Mouse (Mus musculus): ENCODE measurements around the gene Phldb3. TPM values are rescaled to one million over a fixed set of nuclear protein-coding genes. Genes with fewer than 3 reads are reported as not detected.

The Phldb3 gene
- polyA plus RNA-seq, 1 experiment from 2014 or later = not detected

DNA sequence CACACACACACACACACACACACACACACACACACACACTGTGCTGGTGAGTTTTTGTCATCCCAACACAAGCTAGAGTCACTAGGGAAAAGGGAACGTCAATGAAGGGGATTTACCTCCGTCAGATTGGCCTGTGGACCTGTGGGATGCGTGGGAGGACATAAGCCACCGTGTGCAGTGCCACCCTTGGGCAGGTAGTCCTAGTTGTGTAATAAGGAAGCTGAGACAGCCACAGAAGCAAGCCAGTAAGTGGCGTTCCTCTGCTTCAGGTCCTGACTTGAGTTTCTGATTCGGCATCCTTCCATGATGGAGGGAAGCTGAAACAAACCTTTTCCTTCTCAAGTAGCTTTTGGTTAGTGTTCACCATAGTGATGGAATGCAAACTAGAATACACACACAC, 33.9 kb downstream of the Phldb3 start:
- no peak overlapping the region for H3K4me3 ChIP-seq
- 86% methylated on average over 6 of the region's 6 CpGs for WGBS

DNA sequence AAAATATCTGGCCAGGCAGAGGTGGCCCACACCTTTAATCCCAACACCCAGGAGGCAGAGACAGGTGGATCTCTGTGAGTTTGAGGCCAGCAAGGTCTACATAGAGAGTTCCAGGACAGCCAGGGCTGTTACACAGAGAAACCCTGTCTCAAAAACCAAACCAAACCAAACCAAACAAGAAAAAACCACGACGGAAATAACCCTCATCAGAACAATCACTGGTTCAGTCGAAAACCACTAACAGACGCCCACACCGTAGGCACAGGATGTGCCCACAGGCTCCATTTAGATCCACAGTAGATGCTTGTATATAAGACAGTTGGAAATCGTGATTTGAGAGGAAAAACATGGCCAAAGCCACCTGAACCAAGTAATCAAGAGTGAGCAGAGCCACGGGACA, 34.4 kb downstream of the Phldb3 start:
- no peak for DNase-seq (ENCODE audit: low spot score)
- Histone ChIP-seq H3K27me3 (replicated peaks; ENCODE audit: low read depth, poor library complexity, severe bottlenecking) (peaks cover 22% of the 10 kb centered on the region), H3K36me3 (replicated peaks) (no peaks in the 10 kb centered on the region), H3K27ac (replicated peaks) (no peak overlapping the region), H3K4me3 (no peak overlapping the region), H3K4me1 (no peaks in the 10 kb centered on the region), H3K9me3 (no peaks in the 10 kb centered on the region)
- WGBS = 77% methylated on average over 7 of the region's 7 CpGs

More for the DNA sequence above, 33.9 kb downstream of the Phldb3 start:
- Histone ChIP-seq H3K36me3 (replicated peaks) (no peaks in the 10 kb centered on the region), H3K4me1 (no peaks in the 10 kb centered on the region), H3K27ac (replicated peaks) (no peak overlapping the region), H3K9me3 (no peaks in the 10 kb centered on the region), H3K27me3 (replicated peaks; ENCODE audit: low read depth, poor library complexity, severe bottlenecking) (peaks cover 27% of the 10 kb centered on the region)
- DNase-seq (ENCODE audit: low spot score) = no peak

- Histone ChIP-seq H3K4me3 (no peak overlapping the region), H3K4me1 (no peaks in the 10 kb centered on the region), H3K36me3 (replicated peaks) (no peaks in the 10 kb centered on the region), H3K27ac (replicated peaks) (no peak overlapping the region), H3K27me3 (replicated peaks; ENCODE audit: low read depth, poor library complexity, severe bottlenecking) (peaks cover 8% of the 10 kb centered on the region), H3K9me3 (no peaks in the 10 kb centered on the region)
- no peak for DNase-seq (ENCODE audit: low spot score)
- WGBS = 82% methylated on average over 7 of the region's 7 CpGs
Measured at GRCm38 (mm10) chr7:24646486-24646885, 35.9 kb downstream of the Phldb3 start.

GRCm38 (mm10) chr7:24653681-24654080, 43.1 kb downstream of the Phldb3 start:
- 28% methylated on average over 7 of the region's 7 CpGs for WGBS
- Histone ChIP-seq H3K4me1 (no peaks in the 10 kb centered on the region), H3K4me3 (no peak overlapping the region), H3K36me3 (replicated peaks) (no peaks in the 10 kb centered on the region), H3K27me3 (replicated peaks; ENCODE audit: low read depth, poor library complexity, severe bottlenecking) (no peaks in the 10 kb centered on the region), H3K27ac (replicated peaks) (no peak overlapping the region), H3K9me3 (no peaks in the 10 kb centered on the region)
- peak; percentile 70 for DNase-seq (ENCODE audit: low spot score)

DNA sequence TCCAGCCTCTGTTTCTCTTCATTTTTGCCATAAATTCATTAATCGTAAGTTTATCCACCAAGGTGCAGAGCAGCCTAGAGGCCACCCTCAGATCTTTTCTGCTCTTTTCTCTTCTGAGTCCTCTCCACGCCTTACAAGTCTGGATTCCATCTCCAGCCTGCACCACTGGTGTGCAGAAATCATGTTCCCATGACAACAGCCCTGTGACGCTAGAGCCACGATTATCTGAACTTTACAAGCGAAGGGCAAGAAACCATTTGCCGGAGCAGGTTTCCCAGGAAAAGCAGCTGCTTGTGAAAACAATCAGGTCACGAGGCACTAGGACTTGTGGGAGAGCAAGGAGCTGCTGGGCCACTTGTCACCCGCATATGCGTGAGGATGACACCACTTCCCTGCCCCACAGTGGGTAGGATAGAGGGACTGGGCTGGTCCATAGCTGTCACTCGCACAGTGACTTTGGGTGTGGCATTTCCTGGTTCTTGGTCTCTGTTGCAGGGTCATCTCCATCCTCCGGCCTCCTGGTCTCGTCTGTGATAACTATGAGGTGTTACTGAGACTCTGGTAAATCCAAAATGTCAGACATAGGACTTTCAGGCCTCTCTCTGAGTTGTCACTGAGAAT, 49.3 kb downstream of the Phldb3 start:
- no peak for DNase-seq (ENCODE audit: low spot score)
- H3K36me3 ChIP-seq (replicated peaks) = no peaks in the 10 kb centered on the region
- WGBS = 79% methylated on average over 12 of the region's 12 CpGs

GRCm38 (mm10) chr7:24661118-24661904, 50.7 kb downstream of the Phldb3 start:
- Histone ChIP-seq H3K27ac (replicated peaks) (no peak overlapping the region), H3K27me3 (replicated peaks; ENCODE audit: low read depth, poor library complexity, severe bottlenecking) (no peaks in the 10 kb centered on the region), H3K4me1 (0 out of 2 replicates have a peak, but pooled peaks cover 3% of the 10 kb centered on the region), H3K4me3 (no peak overlapping the region), H3K9me3 (no peaks in the 10 kb centered on the region), H3K36me3 (replicated peaks) (no peaks in the 10 kb centered on the region)
- DNase-seq (ENCODE audit: low spot score) = no peak
- 71% methylated on average over 17 of the region's 17 CpGs for WGBS

More for the DNA sequence above, 49.3 kb downstream of the Phldb3 start:
- Histone ChIP-seq H3K4me3 (no peak overlapping the region), H3K4me1 (0 out of 2 replicates have a peak, but pooled peaks cover 3% of the 10 kb centered on the region), H3K9me3 (no peaks in the 10 kb centered on the region), H3K27me3 (replicated peaks; ENCODE audit: low read depth, poor library complexity, severe bottlenecking) (no peaks in the 10 kb centered on the region), H3K27ac (replicated peaks) (no peak overlapping the region)

- Histone ChIP-seq H3K36me3 (replicated peaks) (no peaks in the 10 kb centered on the region), H3K4me1 (0 out of 2 replicates have a peak, but pooled peaks cover 3% of the 10 kb centered on the region), H3K9me3 (no peaks in the 10 kb centered on the region), H3K4me3 (no peak overlapping the region), H3K27ac (replicated peaks) (no peak overlapping the region), H3K27me3 (replicated peaks; ENCODE audit: low read depth, poor library complexity, severe bottlenecking) (no peaks in the 10 kb centered on the region)
- peak; percentile 78 for DNase-seq (ENCODE audit: low spot score)
- 19% methylated on average over 8 of the region's 8 CpGs for WGBS
Measured at GRCm38 (mm10) chr7:24662575-24662974, 52.0 kb downstream of the Phldb3 start.

DNA sequence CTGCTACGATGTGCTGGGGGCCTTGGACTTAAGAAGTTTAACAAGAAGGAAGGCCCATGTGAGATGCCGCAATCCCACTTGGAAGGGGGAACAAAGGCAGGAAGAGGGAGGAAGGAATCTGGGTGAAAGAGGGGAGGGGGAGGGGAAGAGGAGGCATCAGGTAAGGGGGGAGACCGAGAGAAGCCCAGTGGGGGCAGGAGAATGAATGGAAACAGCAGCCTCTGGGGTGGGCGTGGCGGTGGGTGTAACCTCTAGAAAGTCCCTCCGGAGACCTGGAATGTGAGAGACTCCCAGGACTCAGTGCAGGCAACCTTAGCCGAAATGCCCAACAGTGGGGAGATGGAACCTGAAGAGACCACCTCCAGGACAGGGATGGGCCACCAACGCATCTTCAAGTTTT, 53.7 kb downstream of the Phldb3 start:
- no peak overlapping the region for H3K27ac ChIP-seq (replicated peaks)
- no peak for DNase-seq (ENCODE audit: low spot score)
- H3K36me3 ChIP-seq (replicated peaks) = no peaks in the 10 kb centered on the region
- H3K9me3 ChIP-seq = no peaks in the 10 kb centered on the region
- H3K27me3 ChIP-seq (replicated peaks; ENCODE audit: low read depth, poor library complexity, severe bottlenecking) = no peaks in the 10 kb centered on the region
- 0 out of 2 replicates have a peak, but pooled peaks cover 3% of the 10 kb centered on the region for H3K4me1 ChIP-seq
- H3K4me3 ChIP-seq = no peak overlapping the region
- 46% methylated on average over 8 of the region's 8 CpGs for WGBS

- Histone ChIP-seq H3K9me3 (no peaks in the 10 kb centered on the region), H3K36me3 (replicated peaks) (no peaks in the 10 kb centered on the region), H3K4me1 (0 out of 2 replicates have a peak, but pooled peaks cover 3% of the 10 kb centered on the region), H3K27me3 (replicated peaks; ENCODE audit: low read depth, poor library complexity, severe bottlenecking) (no peaks in the 10 kb centered on the region), H3K27ac (replicated peaks) (no peak overlapping the region), H3K4me3 (no peak overlapping the region)
- DNase-seq (ENCODE audit: low spot score) = no peak
- WGBS = 79% methylated on average over 9 of the region's 9 CpGs
Measured at GRCm38 (mm10) chr7:24664959-24665358, 54.4 kb downstream of the Phldb3 start.

- Histone ChIP-seq H3K4me3 (no peak overlapping the region), H3K4me1 (no peaks in the 10 kb centered on the region), H3K27me3 (replicated peaks; ENCODE audit: low read depth, poor library complexity, severe bottlenecking) (no peaks in the 10 kb centered on the region), H3K9me3 (no peaks in the 10 kb centered on the region), H3K27ac (replicated peaks) (no peak overlapping the region), H3K36me3 (replicated peaks) (no peaks in the 10 kb centered on the region)
- 91% methylated on average over 23 of the region's 23 CpGs for WGBS
- no peak for DNase-seq (ENCODE audit: low spot score)
Measured at GRCm38 (mm10) chr7:24671944-24672439, 61.4 kb downstream of the Phldb3 start.

DNA sequence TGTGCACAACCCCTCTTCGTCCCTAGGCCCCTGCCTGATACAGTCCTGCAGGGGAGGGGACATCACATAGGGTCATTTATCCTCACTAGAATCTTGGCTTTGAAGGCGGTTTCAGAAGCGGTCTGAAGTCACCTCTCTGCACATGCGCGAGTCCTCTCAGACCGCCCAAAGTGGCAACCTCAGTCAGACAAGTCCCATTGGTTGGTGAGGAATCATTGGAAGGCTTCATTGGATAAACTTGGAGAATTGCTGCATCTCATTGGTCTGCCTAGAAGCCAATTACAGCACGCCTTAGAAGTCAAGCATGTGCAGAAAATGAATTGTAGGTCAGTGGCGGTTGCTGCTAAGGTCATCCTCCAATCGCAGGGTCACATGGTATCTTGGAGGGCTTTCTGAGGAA, 66.0 kb downstream of the Phldb3 start, which contains the start of gene Tex101:
Gene Tex101, minus strand, starts transcription at position 101 of the 400 bp plus-strand sequence.
- Histone ChIP-seq H3K4me3 (no peak within 1 kb of the TSS), H3K27ac (replicated peaks) (no peak within 1 kb of the TSS), H3K9me3 (no peaks in the 10 kb centered on the region), H3K27me3 (replicated peaks; ENCODE audit: low read depth, poor library complexity, severe bottlenecking) (no peaks in the 10 kb centered on the region), H3K36me3 (replicated peaks) (no peaks in the 10 kb centered on the region), H3K4me1 (no peaks in the 10 kb centered on the region)
- WGBS = 87% methylated on average over 9 of the region's 9 CpGs
- no peak for DNase-seq (ENCODE audit: low spot score)
